Mouse (Mus musculus) cerebellum, adult 18-20 months (tissue): ENCODE measurements around the gene Rfx8.

Experiments used
- DNase-seq, 2 experiments: peaks; one replicate each; pipeline ENCODE4 v3.0.0; 2021

Gene Rfx8

DNA sequence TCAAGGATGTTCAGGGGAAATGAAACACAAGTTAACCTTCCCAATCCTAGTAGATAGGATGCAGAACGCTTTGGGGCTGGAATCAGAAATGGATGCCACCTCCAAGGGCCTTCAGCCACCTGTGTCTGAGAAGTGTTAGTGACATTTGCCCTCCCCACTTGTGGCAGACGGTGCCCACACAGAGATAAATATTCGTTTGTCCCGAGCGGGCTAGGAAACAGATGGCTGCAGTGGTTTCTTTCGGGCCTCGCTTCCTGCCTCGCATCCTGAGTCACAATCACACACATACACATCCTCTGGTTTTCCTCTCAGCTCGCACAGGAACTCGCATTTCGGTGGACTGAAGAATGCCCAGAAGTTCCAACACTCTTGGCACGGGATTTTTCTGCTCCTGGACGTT lies 13.5 kb upstream of the Rfx8 start:
- DNase-seq = peak; percentile 29 to 42

DNA sequence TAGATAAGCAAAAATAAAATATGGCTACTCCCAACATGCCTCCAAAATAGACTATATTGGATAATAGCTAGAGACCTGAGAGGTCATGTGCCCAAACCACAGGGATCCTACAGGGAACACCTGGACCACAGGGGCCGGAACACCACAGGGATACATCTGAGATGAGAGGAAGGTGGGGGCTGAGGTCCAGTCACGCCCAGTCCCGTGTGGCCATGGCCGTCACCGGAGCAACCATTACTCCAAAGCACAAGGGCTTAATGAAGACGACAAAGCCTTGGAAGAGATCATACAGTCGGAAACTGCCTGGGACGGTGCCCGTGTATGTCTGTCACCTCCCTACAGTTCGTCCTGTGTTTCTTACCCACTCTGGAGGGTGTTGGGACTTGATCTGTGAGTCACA lies 13.1 kb upstream of the Rfx8 start:
- no peak for DNase-seq

DNA sequence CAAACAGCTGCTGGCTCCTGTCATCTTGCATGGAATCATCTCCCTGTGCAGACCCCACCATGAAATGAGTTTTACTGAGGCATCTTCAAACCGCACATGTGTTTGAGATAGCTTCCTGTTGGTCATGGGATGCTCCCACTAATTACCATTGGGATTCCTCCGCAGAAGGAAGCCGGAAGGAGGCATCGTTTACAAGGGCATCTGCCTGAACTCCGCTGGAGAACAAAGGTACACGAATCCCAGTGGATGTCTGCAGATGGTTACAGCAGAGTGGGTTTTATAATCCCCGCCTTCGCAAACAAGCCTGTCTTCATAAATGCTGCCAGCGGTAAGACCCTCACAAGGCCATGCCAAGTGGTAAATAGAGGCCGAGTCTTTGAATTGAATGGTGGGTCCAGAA lies 11.3 kb upstream of the Rfx8 start:
- no peak for DNase-seq

DNA sequence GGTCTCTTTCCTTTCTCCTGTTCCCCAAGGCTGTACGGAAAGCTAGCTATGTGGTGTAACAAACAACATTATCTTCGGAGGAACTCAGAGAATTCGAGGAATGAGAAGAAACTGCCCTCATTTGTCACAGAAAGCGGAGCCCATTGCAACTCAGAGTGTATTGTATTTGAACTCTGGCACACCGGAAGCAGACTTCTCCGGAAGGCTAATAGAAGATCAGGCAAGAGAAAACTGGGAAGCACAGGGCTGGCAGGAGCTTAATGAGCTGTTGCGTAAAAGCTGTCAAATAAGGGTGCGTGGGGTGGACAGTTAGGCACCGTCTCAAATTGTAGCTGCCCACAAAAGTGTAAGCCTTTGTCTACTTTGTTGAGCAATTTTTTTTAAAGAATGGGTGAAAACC lies 10.7 kb upstream of the Rfx8 start:
- DNase-seq = no peak

GRCm38 (mm10) chr1:39730868-39731267 lies 10.1 kb upstream of the Rfx8 start:
- no peak for DNase-seq

DNA sequence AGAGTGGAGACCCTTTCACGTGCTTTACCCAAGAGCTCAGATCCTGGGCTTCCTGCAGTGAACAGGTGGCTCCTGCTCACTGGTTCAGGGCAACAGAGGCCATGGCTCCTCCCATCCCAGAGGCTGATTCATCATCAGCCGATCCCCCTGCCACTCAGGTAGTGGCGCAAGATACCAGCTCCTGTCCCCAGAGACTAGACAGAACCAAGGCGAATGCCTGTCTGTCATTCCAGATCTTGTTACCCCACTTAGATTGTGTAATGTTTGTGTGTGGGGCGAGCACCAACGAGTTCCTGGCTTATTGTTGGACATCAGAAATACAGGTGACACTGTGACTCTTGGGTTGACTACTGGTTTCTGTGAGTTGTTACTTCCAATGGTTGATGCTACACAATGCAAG lies 9.1 kb upstream of the Rfx8 start:
- DNase-seq = no peak

DNA sequence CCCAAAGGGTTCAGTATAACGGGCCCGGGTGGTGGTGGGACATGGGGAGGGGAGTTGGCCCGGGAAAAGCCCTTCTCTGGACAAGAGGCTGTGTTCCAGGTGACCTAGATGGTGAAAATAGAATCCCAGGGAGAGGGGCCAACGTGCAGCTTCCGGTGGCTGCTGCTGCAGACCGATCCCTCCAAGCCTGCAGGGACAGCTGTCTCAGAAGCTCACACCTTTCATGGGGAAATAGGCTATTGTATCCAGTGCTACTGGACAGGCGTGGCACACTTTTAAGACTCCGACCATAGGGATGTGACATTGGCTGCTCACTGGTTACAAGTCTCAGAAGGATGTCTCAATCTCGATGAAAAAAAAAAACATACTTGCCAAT lies 542 bp upstream of the Rfx8 start:
- DNase-seq = peak; percentile 10 to 26

- DNase-seq = no peak
Observed at GRCm38 (mm10) chr1:39720186-39720585, 611 bp downstream of the Rfx8 start.

DNA sequence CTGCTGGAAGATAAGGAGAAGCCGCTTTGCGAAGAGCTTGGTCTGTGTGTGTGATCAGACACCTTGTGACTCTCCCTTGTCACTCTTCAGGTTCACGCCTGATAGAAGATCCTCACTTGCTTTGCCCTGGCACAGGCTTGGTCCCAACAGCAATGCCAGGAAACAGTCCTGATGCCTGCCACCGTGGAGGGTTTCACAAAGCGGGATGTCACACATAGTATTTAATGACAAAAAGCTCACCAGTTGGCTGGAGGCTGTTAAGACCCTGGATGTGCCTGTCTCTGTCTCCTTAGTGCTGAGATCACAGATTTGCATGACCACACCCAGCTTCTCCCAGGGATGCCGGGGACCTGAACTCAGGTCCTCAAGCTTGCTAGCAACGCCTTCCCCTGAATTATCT lies 5.2 kb downstream of the Rfx8 start:
- DNase-seq = no peak

- DNase-seq = no peak
Observed at GRCm38 (mm10) chr1:39714729-39715128, 6.1 kb downstream of the Rfx8 start.

DNA sequence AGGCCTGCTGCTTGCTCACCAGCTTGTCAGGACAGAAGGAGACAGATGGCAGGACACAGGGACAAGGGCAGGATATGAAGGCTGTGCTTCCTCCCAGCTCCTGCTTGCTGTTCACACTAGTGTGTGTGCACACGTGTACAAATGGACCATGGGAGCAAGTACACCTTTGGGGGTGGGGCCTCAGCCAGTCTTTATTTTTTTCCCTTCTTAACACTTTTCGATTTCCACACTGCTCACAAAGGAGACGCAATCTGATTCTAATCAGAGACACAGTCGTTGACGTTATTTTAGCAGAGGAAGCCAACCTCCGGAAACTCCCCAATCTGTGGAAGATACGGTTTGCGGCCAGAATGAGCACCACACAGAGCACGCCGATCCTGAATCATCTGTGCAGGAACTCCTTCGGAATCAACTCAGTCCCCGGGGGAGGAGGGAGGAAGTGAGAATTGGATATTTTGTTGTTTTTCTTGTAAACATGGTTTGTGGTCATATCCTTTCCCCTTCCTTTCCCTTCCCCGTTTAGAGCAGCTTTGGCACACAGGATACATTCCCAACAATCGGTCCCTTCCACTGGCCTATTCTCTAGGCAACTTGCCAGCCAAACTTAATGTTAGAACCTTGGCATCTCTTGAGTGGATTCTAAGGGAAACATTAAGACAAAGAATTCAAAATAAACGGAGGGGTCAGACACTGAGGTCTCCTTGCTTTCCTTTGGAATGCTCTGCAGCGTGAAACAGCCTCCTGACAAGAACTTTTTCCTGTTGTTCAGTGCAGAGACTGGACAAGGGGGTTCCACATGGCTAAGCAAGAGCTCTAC lies 6.7 kb downstream of the Rfx8 start:
- peak; percentile 25 to 26 for DNase-seq

GRCm38 (mm10) chr1:39713300-39713699 lies 7.5 kb downstream of the Rfx8 start:
- no peak for DNase-seq

DNA sequence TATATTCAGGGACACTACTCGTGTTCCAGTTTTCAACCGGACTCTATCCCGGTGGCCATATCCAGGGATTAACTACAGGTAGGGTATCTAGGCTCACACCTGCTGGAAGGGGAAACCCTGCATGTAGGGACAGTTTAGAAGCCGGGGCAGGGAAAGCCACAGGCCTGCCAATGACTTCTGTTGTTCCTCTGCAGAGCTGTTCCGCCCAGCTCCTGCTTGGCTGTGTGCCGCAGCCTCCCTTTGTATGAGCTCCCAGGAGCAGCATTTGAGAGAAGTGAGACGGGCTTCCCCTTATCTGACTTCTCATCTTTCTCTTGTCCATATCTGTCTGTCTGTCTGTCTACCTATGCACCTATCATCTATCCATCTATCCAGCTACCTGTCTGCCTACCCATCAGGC lies 8.5 kb downstream of the Rfx8 start:
- DNase-seq = peak; percentile 21 to 40

DNA sequence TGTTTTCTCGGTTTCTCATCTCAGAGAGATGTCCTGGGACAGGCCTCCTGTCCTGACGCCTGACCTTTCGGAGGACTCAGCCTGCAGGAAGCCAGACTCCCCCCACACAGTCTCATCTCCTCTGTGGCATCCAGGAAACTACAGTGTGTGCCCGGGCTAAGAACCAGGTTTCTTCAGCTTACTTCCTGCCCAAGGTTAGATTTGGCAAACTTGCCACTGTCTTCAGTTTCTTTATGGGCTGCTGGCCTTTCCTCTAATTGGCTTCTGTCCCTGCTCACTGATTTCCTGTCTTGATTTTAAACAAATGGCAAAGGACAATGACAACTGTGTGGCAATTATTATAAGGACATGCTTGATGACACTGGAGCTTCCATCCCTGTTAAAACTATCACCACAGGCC lies 10.2 kb downstream of the Rfx8 start:
- DNase-seq = no peak

- DNase-seq = no peak
Observed at GRCm38 (mm10) chr1:39710016-39710415, 10.8 kb downstream of the Rfx8 start.

GRCm38 (mm10) chr1:39708778-39709177 lies 12.0 kb downstream of the Rfx8 start:
- DNase-seq = no peak

GRCm38 (mm10) chr1:39702216-39703046 lies 18.4 kb downstream of the Rfx8 start:
- no peak for DNase-seq

GRCm38 (mm10) chr1:39701274-39701602 lies 19.6 kb downstream of the Rfx8 start:
- DNase-seq = no peak

GRCm38 (mm10) chr1:39700599-39701273 lies 20.1 kb downstream of the Rfx8 start:
- DNase-seq = no peak

DNA sequence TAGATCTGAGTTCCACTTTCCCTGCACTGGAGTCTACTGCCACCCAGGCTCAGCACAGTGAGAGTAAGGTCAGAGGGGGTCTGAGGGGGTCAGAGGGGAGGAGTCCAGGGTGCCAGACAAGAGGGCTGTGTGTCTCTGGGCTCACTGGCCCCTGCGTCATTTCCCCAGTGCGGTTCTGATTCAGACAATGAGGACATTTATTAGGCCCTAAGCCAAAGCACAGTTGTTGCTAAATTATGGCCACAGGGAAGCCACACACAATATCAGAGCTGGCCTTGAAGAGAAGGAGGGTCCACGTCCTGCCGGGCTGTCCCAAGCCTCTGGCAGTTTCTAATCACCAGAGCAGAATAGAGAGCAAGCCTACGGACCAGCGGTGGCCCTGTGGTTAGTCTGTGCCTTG lies 22.3 kb downstream of the Rfx8 start:
- no peak for DNase-seq

DNA sequence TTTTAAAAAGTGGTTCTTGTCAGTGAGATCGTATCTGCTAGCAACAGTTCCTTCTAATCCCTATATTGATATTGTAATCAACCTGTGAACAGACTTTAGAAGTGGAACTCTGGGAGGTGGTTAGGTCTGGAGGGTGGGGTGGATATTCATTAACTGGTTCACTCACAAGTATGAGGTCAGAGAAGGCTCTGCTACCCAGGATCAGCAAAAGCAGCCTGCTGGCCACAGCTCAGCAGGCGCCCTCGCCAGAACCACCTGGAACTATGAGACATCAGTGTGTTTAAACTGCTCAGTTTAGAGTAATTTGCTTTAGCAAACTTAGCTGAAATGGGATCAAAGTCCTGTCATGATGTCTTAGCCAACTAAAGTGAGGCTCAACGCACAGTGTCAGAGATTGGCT lies 25.6 kb downstream of the Rfx8 start:
- DNase-seq = no peak

- no peak for DNase-seq
Observed at GRCm38 (mm10) chr1:39694756-39695155, 26.0 kb downstream of the Rfx8 start.

DNA sequence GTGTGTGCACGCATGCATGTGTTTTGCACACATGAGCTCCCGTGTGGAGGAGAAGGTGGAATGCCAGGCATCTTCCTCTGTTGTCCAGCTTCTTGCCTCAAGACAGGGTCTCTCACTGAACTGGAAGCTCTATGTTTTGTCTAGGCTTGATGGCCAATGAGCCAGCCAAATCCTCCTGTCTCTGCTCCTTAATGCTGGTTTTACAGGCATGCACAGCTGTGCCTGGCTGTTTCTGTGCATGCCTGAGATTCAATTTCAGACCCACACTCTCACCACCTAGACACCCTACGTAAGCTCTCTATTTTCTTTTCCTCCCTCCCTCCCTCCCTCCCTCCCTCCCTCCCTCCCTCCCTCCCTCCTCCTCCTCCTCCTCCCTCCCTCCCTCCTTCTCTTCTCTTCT lies 28.8 kb downstream of the Rfx8 start:
- DNase-seq = no peak

DNA sequence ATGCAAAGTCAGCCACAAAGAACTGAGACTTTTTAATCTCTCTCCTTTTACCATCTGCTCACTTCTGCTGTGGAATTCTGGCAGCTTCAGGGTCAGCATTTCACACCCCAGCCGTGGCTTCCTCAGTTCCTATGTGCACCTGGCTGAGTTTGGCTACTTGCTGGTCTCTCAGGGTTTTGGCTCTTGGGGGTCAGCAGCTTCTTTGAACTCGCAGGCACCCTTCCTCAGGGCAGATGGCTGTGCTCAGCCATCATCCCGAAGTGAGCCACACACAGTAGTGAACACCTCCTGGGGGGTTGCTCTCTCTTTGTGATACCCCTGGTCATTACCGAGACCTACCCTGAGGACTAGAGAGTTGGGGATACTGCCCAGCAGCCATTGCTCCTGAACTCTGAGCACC lies 29.7 kb downstream of the Rfx8 start:
- no peak for DNase-seq
